Mouse (Mus musculus) spleen, adult 2 months (tissue): ENCODE results near the gene 4931428F04Rik.

Experiments
- CTCF ChIP-seq: fragments of 200-500 bp; IDR thresholded peaks from 2 replicates; pipeline ENCODE4 v1.5.1; 2011; ENCODE audit warnings: mild to moderate bottlenecking, inconsistent platforms; ENCODE audit not compliant: insufficient read depth, insufficient read length, insufficient replicate concordance; ENCODE audit errors: extremely low read depth
- POLR2A ChIP-seq: fragments of 200-500 bp; IDR thresholded peaks from 2 replicates; pipeline ENCODE4 v1.6.1; 2011; ENCODE audit warnings: low read depth, low read length, inconsistent platforms

GRCm38 (mm10) chr8:105235206-105235605 lies 54.5 kb downstream of the 4931428F04Rik start:
- TF ChIP-seq CTCF (no peak), POLR2A (no peak)
